9 mouse cellular contexts compared by ENCODE assay signal in genomic region chr10:42582566-42583110, GRCm38 (mm10). TPM values are rescaled to one million over a fixed set of nuclear protein-coding genes. Genes with fewer than 3 reads are reported as not detected.
A peak's percentile ranks its signal among the peaks of the same experiment; 100 is the strongest.
DNase-seq lines count a peak whose midpoint lies in the region; ATAC-seq lines count a peak whose summit lies in the region.
"Had no signal": no experiment of that assay in that cellular context is flagged by ENCODE, and none has a peak within 500 bp of the region (broad histone marks: within the 10 kb centered on the region; RNA-seq: fewer than 3 reads in every experiment).

No protein-coding gene starts in this region.

- H3K36me3 ChIP-seq in limb, embryonic 11.5 days (ENCODE audit: control insufficient read depth, insufficient read depth, low read length): no peaks in the 10 kb centered on the region
- H3K36me3 ChIP-seq in limb, embryonic 10.5 days: no peaks in the 10 kb centered on the region
- no peaks in the 10 kb centered on the region for H3K36me3 ChIP-seq in heart, embryonic 16.5 days (ENCODE audit: control insufficient read depth, insufficient read depth)
- no peaks in the 10 kb centered on the region for H3K36me3 ChIP-seq in midbrain, embryonic 15.5 days (replicated peaks)
- H3K36me3 ChIP-seq: neural tube, embryonic 13.5 days had no signal

- peak; percentile 32 to 43 for DNase-seq in cerebellum, postnatal 10 days
- DNase-seq in limb, embryonic 11.5 days (ENCODE audit: low spot score): peak; percentile 74
- no peak for DNase-seq in limb, embryonic 10.5 days (ENCODE audit: low spot score)
- no peak for DNase-seq in left cerebral cortex, postnatal 14 days (ENCODE audit: low spot score in 2 of 2)
- no peak for DNase-seq in adipocyte (ENCODE audit: low spot score)

- H3K4me2 ChIP-seq in limb, embryonic 11.5 days (ENCODE audit: low read depth, severe bottlenecking): no peak overlapping the region
- peak overlapping the region; percentile 14; the same call in 1 of the 2 replicates for H3K4me2 ChIP-seq in heart, embryonic 16.5 days (ENCODE audit: low read depth, low read length)
- peak overlapping the region; percentile 57 for H3K4me2 ChIP-seq in midbrain, embryonic 15.5 days

- intact Hi-C loops in left cerebral cortex, postnatal 14 days (cut with DNase I): loop anchor here (5.0 kb wide), 1 partner anchor 165 kb away; no protein-coding TSS in a partner anchor

- no peak overlapping the region for H3K4me3 ChIP-seq in limb, embryonic 11.5 days (ENCODE audit: low read depth, low read length)
- no peak overlapping the region for H3K4me3 ChIP-seq in limb, embryonic 10.5 days
- H3K4me3 ChIP-seq in heart, embryonic 16.5 days (ENCODE audit: low read length): peak overlapping the region; percentile 14; the same call in 1 of the 2 replicates
- H3K4me3 ChIP-seq in midbrain, embryonic 15.5 days: peak overlapping the region; percentile 36

- peaks cover 93% of the 10 kb centered on the region for H3K27me3 ChIP-seq in limb, embryonic 11.5 days (ENCODE audit: control insufficient read depth, insufficient read depth, low read length)
- H3K27me3 ChIP-seq in limb, embryonic 10.5 days (ENCODE audit: low read depth, poor library complexity, severe bottlenecking): peaks cover 100% of the 10 kb centered on the region
- H3K27me3 ChIP-seq in heart, embryonic 16.5 days (ENCODE audit: control insufficient read depth, insufficient read depth, low read length): peaks cover 82% of the 10 kb centered on the region
- H3K27me3 ChIP-seq in midbrain, embryonic 15.5 days (replicated peaks): peaks cover 57% of the 10 kb centered on the region

- no peaks in the 10 kb centered on the region; the same call in 1 of the 2 replicates for H3K9me3 ChIP-seq in limb, embryonic 11.5 days (ENCODE audit: control insufficient read depth, low read length)
- 0 out of 2 replicates have a peak, but pooled peaks cover 4% of the 10 kb centered on the region for H3K9me3 ChIP-seq in limb, embryonic 10.5 days (replicated peaks)
- no peaks in the 10 kb centered on the region for H3K9me3 ChIP-seq in heart, embryonic 16.5 days (replicated peaks; ENCODE audit: control insufficient read depth, low read length)
- no peaks in the 10 kb centered on the region for H3K9me3 ChIP-seq in midbrain, embryonic 15.5 days
- H3K9me3 ChIP-seq: neural tube, embryonic 13.5 days had no signal

- no peak overlapping the region for H3K9ac ChIP-seq in limb, embryonic 11.5 days (ENCODE audit: low read length)
- H3K9ac ChIP-seq in heart, embryonic 16.5 days (ENCODE audit: low read length): no peak overlapping the region
- H3K9ac ChIP-seq in midbrain, embryonic 15.5 days: peak overlapping the region; percentile 26
- H3K9ac ChIP-seq: neural tube, embryonic 13.5 days had no signal

- WGBS in limb, embryonic 11.5 days: under 1% methylated on average over 33 of the region's 44 CpGs
- under 1% methylated on average over 44 of the region's 44 CpGs for whole genome bisulfite sequencing in limb, embryonic 10.5 days
- WGBS in heart, embryonic 16.5 days: under 1% methylated on average over 44 of the region's 44 CpGs
- under 1% methylated on average over 44 of the region's 44 CpGs for whole genome bisulfite sequencing in midbrain, embryonic 15.5 days

- ATAC-seq in cerebellum, adult (ENCODE audit: insufficient number of reproducible peaks, low FRiP score, low TSS enrichment): no peak
- no peak for ATAC-seq in limb, embryonic 11.5 days (ENCODE audit: insufficient number of reproducible peaks, low FRiP score, low TSS enrichment, low read depth)
- ATAC-seq in heart, embryonic 16.5 days (replicated peaks; ENCODE audit: extremely low read depth, insufficient read depth, low FRiP score): no peak
- no peak for ATAC-seq in midbrain, embryonic 15.5 days (replicated peaks)

- H3K4me1 ChIP-seq in limb, embryonic 11.5 days (ENCODE audit: control insufficient read depth, insufficient read depth, low read length): peaks cover 19% of the 10 kb centered on the region
- peaks cover 46% of the 10 kb centered on the region for H3K4me1 ChIP-seq in limb, embryonic 10.5 days
- peaks cover 19% of the 10 kb centered on the region; the same call in 1 of the 2 replicates for H3K4me1 ChIP-seq in heart, embryonic 16.5 days (ENCODE audit: control insufficient read depth, insufficient read depth, low read length)
- peaks cover 50% of the 10 kb centered on the region for H3K4me1 ChIP-seq in midbrain, embryonic 15.5 days

- H3K27ac ChIP-seq in limb, embryonic 11.5 days (replicated peaks; ENCODE audit: low read depth, low read length): no peak overlapping the region
- no peak overlapping the region for H3K27ac ChIP-seq in limb, embryonic 10.5 days
- no peak overlapping the region for H3K27ac ChIP-seq in heart, embryonic 16.5 days (ENCODE audit: low read length)
- H3K27ac ChIP-seq in midbrain, embryonic 15.5 days: 0 out of 2 replicates have a peak overlapping the region, but pooled peaks have one; percentile 16
- H3K27ac ChIP-seq: neural tube, embryonic 13.5 days had no signal

RNA-seq across cellular contexts. Expression of gene Nr2e1, which starts 0.8 kb away (rescaled TPM):
- not detected in 2 replicates for polyA plus RNA-seq in limb, embryonic 11.5 days (2014; fragmentation: Nextera tagmentation; extraction: Ambion mirVana)
- not detected in 2 replicates for polyA plus RNA-seq in limb, embryonic 10.5 days (2016; fragmentation: Nextera tagmentation; extraction: Ambion mirVana)
- not detected in 2 replicates for polyA plus RNA-seq in heart, embryonic 16.5 days (2015; fragmentation: Nextera tagmentation; extraction: Ambion mirVana)
- polyA plus RNA-seq in midbrain, embryonic 15.5 days (2015; fragmentation: Nextera tagmentation; extraction: Ambion mirVana): 5.3 and 6.5 TPM in 2 replicates
- 10 to 100 TPM; 11.0 to 13.8 TPM for total RNA-seq in left cerebral cortex, postnatal 14 days (2021)
- polyA plus RNA-seq: neural tube, embryonic 13.5 days had no signal

RNA-seq across cellular contexts. Expression of gene Ostm1, which starts 1.0 kb away (rescaled TPM):
- polyA plus RNA-seq in limb, embryonic 11.5 days (2014; fragmentation: Nextera tagmentation; extraction: Ambion mirVana): 8.0 and 8.2 TPM in 2 replicates
- 8.4 and 8.9 TPM in 2 replicates for polyA plus RNA-seq in limb, embryonic 10.5 days (2016; fragmentation: Nextera tagmentation; extraction: Ambion mirVana)
- polyA plus RNA-seq in heart, embryonic 16.5 days (2015; fragmentation: Nextera tagmentation; extraction: Ambion mirVana): 17.6 and 24.0 TPM in 2 replicates
- 37.2 and 39.7 TPM in 2 replicates for polyA plus RNA-seq in midbrain, embryonic 15.5 days (2015; fragmentation: Nextera tagmentation; extraction: Ambion mirVana)
- total RNA-seq in left cerebral cortex, postnatal 14 days (2021): 10 to 100 TPM; 46.8 to 48.8 TPM

Comparison
In these comparisons a context has a peak if more than half of its experiments do, and no peak if none do; other contexts are left out.
1. DNase-seq: peak in cerebellum, postnatal 10 days (2 of 2) and limb, embryonic 11.5 days (single experiment); none in limb, embryonic 10.5 days (single experiment), left cerebral cortex, postnatal 14 days (0 of 2) and adipocyte (single experiment).
2. H3K4me3 ChIP-seq: peak in heart, embryonic 16.5 days (single experiment) and midbrain, embryonic 15.5 days (single experiment); none in limb, embryonic 11.5 days (single experiment) and limb, embryonic 10.5 days (single experiment).